Mouse (Mus musculus) heart, adult 9 months (tissue): Measurements from ENCODE around the gene Abcd3.
A peak's percentile ranks its signal among the peaks of the same experiment; 100 is the strongest.

ENCODE experiments used
- DNase-seq, 2 experiments: peaks; one replicate each; pipeline ENCODE4 v3.0.0; 2022; ENCODE audit warnings: low spot score in 2 of 2

The Abcd3 gene

DNA sequence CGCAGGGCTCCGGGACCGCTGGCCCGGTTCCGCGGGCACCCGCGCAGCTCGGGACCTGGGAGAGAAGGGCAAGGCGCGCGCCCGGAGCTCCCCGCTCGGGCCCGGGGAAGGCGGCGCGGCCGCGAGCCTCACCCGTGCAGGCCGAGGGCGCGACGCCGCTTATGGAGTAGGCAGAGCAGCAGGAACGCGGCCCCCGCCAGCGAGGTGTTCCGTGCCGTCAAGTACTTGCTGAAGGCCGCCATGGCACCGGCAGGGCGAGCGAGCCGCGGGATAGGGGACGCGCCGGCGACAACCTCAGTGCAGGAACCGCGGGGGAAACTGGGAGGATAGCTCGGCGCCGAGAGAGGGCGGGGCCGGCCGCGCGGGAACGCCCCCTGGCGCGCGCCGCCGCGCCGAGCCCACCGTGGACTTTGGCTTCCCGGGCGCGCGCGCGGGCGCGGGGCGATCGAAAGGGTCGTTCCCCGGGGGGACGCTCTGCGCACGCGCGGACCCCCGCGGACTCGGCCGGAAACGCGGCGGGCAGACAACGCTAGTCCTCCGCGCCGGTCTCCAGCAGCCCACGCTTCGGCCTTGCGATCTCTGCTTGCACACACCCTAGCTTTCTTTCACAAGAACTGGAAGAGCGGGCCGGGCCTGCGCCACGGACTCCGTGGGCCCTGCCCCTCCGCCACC is at the start of gene Abcd3:
Abcd3 (minus strand) TSS at position 426 of the 672 bp plus-strand sequence.
- peak; percentile 92 for DNase-seq

DNA sequence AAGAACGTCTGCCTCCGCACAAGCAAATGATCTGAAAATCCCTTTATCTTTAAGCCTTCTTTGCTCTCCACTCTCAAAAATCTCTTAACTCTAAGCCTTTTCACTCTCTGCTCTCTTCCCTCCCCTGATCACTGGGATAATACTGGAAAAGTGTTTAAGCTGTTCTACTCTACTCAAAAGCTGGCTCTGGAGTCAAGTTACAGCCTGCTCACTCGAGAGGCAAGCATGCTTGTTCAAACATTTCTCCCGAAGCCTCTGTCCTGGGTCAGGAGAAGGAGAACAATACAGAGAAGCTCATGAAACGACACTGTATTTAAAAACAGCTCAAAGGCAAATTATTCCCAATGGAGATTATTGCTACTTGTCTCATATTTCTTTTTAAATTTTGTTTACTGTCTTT is 44.0 kb upstream of the Abcd3 start:
- DNase-seq: no peak

DNA sequence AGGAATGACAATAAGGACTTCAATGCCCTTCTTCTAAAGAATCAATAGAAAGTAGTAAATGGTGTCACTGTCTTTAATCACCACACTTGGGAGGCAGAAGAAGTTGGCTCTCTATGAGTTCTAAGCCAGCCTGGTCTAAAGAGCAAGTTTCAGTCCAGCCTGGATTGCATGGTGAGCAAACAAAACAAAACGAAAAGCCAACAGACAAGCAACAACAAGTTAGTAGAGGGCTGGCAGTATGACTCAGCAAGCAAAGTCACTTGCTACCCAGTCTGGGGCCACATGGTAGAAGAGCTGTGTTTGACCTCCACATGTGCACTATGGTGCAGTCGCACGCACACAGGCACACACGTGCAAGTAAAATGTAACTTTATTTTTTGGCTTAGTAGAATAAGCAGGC is 41.0 kb upstream of the Abcd3 start:
- DNase-seq: no peak

DNA sequence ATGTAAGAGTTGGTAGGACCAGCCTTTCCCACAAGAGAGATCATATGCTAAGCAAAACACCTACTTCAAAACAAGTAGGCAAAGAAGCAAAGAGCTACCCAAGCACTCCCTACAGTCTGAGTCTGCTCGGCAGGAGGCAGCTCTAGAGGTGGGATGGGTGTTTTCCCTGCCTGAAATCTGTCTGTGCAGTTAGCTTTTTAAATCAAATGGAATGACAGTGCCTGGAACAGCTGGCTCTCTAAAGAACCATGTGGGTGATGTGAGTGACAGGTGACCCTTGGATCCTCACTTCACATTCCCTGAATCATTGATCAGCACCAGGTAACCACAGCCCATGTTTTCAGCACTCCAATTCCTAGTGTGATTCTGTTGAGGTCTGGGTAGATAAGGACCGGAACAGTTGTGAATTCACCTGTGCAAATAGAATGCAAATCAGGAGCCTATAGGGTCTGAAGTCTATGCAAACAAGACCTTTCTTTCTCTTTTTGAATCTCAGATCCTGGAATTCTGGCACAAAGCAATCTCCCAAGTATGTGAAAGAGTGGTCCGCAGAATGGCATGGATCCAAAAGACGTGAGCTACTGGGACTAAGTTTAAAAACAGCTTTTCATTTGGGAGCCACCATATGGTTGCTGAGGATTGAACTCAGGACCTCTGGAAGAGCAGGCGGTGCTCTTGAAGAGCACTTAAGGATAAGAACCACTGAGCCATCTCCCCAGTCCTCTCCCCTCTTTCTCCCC is 38.8 kb upstream of the Abcd3 start:
- no peak for DNase-seq

DNA sequence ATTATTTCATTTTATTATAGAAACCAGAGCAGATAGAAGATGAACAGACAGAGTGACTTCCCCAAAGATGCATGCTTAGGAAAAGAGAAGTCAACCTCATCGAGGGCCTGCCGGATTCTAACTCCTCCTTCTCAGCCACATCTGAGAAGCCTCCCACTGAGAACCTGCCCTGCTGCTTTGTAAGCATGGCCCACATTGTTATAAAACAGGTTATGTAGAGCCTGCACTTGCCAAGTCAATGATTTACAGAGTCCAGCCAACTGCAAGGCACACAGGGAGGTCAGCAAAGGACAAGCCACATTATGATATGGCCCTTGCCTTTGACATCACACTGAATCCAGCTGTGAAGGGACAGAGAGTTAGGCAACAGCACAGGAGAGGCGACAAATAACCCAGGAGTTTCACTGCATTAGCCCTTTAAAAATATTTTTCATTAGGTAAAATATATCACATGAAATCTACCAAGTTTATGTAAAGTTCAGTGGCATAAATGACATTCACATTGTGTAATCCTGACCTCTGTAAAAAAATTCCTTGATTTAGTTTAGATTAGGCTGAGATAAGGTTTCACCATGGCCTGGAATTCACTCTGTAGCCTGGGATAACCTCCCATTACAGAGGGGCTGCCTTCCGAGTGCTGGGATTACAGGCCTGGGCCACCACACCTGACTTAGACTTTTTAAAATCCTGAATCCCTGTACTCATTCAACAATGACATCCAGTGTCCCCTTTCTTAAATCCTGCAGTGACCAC is 37.1 kb upstream of the Abcd3 start:
- DNase-seq: no peak

DNA sequence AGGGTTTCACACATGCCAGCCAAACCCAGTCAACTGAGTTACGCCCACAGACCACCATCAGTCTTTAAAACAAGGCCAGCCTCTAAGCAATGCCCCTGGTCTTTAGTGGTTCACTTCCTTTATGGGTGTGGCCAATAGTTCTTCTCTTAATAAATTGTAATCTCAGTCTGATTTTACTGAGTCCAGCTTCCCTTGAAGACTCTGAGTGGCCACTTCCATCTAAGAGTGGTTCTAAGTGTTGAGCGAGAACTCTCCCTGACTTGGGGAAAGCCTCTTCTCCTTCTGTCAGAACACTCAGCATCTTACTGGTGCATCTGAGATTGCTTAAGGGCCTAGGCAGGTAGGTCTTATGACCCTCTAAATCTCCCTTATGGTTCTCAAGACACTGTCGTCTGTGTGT is 35.9 kb upstream of the Abcd3 start:
- no peak for DNase-seq

DNA sequence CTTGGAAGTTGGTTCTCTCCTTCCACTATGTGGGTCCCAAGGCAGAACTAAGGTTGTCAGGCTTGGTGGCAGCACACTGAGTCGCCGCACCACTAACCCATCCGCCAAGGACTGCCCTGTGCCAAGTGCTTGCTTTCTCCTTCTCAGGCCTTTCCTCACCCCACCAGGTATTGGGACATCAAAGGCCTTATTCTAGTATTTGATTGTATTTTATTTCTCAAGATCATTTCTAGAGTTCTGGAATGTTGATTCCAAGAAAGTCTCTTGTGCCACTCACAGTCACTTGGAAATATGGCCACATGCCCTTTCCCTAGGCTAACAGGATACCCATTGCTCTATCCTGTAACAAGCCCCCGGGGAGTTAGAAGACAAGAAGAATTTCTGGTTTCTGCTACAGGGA is 35.3 kb upstream of the Abcd3 start:
- DNase-seq: no peak

DNA sequence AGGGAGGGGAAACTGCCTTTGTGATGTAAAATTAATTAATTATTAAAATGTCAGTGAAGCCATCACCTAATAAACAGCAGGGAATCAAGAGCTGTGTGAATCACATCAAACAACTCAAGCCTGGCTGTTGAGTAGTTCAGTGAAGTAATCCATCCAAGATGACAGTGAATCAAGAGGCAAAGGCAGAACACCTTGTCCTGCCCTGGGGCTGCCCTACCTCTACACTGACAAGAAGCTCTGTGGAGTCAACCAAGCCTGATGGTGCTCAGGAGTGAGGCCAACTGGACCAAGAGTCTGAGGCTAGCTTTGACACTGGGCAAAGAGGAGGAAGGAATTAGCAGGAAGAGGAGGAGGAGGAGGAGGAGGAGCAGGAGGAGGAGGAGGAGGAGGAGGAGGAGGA is 32.2 kb upstream of the Abcd3 start:
- no peak for DNase-seq

DNA sequence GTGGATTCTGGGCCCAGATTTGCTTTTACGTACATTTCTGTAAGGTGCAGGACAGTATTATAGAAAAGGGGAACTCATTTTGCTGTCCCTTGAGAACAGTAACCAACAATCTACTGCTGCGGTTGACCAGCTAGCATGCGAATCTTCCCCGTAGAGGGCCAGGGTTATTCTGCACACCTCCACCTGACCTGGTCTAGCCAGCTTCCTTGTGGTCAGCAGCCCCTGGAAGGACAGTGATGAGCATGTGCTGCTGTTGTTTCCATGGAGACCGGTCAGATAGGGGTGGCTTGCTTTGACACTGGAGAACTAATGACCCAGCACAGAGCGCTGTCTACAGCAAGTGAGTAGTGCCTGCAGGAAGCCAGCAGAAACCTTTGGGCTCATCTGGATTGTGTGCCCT is 29.6 kb upstream of the Abcd3 start:
- no peak for DNase-seq

DNA sequence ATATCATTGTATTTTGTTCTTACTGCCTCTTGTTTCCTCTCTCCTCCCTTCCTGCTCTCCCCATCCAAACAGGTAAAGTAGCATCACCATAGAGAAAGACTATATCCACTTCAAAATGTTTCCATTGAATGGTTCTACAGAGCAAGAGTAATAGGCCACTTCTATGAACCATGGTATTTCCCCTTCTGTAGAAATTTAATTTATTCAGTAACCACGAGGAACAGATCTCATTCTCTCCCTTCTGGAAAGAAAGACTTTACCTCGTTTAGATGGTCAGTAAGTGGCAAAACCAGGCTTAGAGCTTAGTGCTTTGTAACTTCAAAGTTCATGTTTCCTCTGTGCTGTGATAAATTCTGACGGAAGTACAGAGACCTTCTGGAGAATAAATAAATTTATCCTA is 28.9 kb upstream of the Abcd3 start:
- no peak for DNase-seq

DNA sequence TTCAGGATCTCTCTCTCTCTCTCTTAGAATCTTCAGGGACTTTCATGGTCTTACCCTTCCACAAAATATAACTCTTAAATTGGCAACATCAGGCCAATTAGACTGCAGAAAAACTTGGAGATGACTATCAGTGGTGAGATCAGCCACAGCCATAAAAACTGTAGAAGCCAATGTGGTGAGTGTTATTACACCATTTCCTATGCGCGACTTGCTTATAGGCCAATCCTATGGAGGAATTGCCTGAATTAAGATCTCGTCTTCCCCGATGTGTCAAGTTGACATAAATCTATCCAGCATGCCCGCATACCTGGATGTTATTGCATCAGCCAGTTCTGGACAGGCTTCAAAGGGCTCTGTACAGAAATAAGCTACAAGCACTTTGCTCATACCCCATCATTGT is 28.2 kb upstream of the Abcd3 start:
- DNase-seq: no peak

DNA sequence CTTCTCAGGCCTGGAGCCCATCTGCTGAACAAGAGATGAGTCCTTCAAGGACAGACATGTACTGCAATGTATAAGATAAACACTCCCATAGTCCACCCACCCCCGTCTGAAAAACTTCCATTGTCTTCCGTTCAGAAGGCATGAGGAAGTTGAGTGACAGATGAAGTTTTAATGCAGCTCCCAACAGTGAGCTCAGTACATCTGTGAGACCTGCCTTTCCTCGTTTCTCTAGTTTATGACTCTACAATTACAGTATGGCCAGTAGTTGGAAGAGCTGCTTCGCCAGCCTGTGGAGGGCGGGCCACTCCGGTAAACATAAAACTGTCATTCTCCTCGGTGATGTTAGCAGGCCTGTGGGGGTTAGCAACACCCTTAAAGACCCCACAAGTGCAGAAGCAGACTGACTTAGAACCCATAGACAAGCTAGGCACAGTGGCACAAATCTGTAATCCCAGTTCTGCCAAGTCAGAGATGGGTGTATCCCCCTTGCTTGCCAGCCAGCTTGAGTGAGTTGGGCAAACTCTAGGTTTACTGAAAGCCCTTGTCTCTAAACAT is 27.3 kb upstream of the Abcd3 start:
- no peak for DNase-seq

DNA sequence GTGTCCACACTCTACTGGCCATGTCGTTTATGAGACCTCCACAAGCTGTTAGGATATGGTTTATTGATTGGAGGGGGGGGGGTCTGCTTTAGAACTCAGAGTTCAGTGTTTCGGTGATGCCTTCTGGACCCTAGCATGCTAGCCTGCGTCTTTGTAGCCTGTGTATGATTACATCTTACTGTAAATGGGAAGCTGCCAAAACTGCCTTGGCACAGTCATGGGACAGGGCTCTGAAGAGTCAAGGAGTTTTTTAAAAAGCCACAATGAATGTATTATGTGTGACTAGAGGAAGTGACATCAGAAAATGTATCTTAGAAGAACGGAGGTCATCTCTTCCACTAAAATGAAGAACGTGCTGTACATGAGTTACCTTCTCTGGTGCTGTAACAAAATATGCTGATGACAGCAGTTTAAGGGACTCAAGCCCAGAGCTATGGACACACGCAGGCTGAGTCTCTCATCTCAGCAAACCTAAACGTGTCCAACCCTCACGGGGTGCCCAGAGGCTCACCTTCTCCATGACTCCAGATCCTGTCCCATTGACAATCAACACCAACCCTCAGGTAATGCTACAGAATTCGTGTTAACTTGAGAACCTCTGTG is 26.4 kb upstream of the Abcd3 start:
- DNase-seq: no peak

DNA sequence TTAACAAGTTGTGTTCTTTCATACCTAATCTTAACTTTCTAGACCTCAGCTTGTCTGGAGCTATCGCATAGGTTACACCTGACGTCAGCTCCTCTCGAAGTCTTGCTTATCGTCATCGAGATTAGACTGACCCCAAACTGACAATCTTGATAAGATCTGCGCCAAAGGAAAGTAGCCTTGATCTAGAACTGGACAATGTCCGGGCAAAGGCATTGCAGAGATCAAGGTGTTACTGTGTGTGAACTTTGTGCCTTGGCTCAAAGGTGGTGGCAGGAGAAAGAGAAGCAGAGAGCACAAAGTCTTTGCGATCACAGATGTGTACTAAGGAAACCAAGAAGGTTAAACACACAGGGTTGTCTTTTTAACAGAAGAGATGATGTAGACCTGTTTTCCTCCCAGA is 25.2 kb upstream of the Abcd3 start:
- no peak for DNase-seq

DNA sequence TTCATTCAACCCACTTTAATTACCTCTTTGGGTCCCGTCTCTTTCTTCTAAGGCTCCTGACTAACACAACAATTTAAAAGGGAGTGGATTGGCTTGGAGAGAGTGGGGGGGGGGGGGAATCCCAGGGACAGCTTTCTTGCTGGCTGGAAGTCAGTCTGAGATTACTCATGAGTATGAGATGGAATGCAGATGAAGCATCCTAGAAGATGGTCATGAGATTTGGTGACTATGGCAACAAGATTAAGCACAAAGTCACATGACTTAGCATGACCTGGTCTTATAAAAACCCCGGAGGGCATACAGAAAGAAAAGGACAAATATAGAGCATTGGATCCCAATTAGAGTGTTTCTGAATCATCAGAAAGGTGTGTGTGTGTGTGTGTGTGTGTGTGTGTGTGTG is 19.6 kb upstream of the Abcd3 start:
- DNase-seq: no peak

DNA sequence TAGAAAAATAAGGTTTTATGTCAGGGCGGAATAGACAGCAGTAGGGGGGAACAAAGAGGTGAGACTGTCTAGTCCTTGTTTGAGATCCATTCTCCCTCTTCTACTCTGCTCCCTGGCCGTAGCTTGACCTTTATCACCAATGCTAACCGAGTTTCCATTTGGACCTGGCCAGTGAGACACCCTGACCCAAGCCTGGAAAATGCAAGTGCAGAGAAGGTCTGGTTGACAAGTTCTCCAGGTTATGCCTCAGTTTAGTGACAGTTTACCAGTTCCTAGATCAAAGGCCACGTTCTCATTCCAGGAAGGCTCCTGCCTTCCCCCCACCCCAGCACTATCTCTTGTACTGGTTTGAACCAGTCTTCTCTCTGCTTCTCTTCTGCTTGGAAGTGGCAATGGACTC is 19.1 kb upstream of the Abcd3 start:
- DNase-seq: no peak

DNA sequence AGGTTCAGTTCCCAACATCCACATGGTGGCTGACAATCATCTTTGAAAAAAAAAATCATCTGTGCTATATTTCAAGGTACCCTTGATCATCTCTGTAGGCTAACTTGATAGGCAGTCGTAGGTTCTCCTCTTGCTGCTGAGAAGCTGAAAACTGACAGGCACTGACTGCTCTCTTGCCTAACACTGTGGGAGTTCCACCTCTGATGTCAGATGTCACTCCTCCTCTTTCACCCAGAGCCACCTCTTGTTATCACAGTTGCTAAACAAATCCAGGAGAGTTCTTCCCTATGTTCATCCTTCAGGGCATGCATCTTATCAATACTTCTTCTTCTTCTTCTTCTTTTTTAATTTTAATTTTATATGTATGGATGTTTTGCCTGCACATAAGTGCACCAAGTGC is 10.0 kb upstream of the Abcd3 start:
- no peak for DNase-seq

DNA sequence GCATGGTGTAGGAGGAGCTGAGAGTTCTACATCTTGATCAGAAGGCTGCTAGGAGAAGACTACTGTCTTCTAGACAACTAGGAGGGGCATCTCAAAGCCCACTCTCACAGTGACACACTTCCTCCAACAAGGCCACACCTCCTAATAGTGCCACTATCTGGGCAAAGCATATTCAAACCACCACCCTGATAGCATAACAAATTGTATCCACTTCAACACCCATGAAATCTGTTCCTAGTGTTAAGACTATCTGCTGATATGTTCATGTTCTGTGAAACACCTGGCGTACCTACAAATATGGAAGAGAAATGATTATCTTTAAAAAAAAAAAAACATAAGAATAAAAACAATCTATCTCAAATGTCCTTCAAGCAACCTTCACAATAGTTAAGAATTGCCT is 9.2 kb upstream of the Abcd3 start:
- no peak for DNase-seq

DNA sequence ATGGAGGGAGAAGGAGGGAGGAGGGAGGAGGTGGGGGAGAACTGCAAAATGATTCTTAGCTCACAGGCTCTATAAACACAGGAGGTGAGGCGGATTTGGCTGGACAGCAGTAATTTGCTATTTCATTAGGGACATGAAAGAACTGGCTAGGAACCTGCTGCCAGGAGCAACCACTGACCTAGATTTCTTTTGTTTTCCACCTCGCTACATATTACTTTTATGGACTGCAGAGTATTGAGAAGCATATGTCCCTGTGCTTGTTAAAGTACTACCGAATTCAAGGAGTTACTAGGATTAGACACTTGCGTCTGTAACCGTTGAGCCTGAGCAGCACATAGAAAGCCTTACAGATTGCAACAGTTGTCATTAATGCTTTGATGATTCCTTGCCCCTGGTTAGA is 7.5 kb upstream of the Abcd3 start:
- DNase-seq: no peak

DNA sequence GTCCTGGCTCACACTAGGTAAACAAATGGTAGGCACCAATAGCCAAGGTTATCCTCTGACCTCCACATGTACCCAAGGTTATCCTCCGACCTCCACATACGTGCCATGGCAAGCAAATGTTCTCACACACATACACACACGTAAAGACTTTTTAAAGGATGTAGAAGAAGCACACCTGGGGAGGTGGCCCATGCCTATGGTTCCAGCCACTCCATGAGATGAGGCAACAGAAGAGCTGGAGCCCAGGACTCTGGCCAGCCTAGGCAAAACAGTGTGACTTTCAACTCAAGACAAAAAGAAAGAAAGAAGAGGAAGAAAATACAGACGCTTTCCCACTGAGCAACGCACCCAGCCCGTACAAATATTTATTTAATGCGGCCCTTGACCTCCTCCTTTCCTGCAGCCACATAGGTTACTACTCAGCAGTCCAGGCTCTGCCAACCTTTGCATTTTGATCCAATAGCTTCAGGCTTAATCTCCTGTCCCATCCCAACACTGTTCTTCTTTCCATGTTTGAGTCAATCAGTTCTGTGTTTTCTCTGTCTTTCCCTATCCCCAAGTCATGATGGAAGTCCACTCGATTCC is 6.5 kb upstream of the Abcd3 start:
- DNase-seq: no peak

DNA sequence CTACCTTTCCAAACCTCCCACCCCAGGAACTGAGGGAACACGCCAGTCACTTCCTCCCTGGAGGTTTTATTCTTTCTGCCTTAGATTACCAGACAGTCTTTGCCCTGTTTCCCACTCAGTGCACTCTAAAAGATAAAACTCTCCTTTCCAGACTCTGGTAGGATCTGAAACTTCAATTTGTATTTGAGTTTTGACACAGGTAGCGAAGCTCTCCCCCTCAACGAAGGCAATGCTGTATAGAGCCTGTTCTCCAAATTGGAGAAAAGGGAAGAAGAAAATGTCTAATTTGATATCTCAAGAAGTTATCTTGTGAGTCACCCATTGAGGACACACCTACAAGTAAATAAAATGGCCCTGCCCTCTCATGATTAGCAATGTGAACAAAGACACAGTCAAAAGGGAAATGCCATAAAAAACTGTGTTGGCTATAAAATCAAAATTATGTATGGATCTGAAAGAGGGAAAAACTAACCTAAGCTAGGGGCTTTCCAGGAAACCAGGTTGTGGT is 4.6 kb upstream of the Abcd3 start:
- DNase-seq: no peak
